In the genomic region with DNA sequence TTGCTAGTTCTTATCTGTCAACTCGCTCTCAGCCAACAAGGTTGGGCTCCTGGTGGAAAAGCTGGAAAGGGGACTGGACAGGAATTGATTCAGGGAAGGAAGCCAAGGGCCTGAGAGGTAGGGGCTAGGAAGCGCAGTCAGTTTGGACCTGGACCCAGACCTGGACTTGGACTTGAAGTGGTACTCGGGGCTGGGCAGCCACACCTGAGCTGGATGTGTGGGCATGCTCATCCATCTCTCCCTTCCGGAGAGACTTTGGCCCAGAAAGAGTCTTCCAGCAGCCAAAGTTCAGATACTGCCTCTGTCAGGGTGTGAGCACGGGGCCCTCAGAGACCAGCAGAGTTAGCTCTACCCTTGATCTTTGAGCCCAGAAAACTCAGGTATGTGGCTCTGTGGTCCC, we compare ENCODE assay signal across 10 mouse cellular contexts. TPM values are rescaled to one million over a fixed set of nuclear protein-coding genes. Genes with fewer than 3 reads are reported as not detected.
DNase-seq lines count a peak whose midpoint lies in the region; ATAC-seq and TF ChIP-seq lines count a peak whose summit lies in the region.
"Had no signal": no experiment of that assay in that cellular context is flagged by ENCODE, and none has a peak within 500 bp of the region (broad histone marks: within the 10 kb centered on the region; RNA-seq: fewer than 3 reads in every experiment).

No protein-coding gene starts in this region.

- no peaks in the 10 kb centered on the region for H3K9me3 ChIP-seq in heart, embryonic 13.5 days
- no peaks in the 10 kb centered on the region for H3K9me3 ChIP-seq in heart, embryonic 11.5 days (replicated peaks; ENCODE audit: control insufficient read depth, low read length)
- no peaks in the 10 kb centered on the region for H3K9me3 ChIP-seq in forebrain, embryonic 15.5 days
- H3K9me3 ChIP-seq in kidney, embryonic 16.5 days (ENCODE audit: low read length), result no peaks in the 10 kb centered on the region

- WGBS in heart, embryonic 13.5 days, result 44% methylated on average over 5 of the region's 5 CpGs
- WGBS in heart, embryonic 11.5 days (ENCODE audit: insufficient replicate concordance), result 42% methylated on average over 5 of the region's 5 CpGs
- WGBS in forebrain, embryonic 15.5 days, result 61% methylated on average over 5 of the region's 5 CpGs
- WGBS in kidney, embryonic 16.5 days, result 62% methylated on average over 5 of the region's 5 CpGs

- H3ac ChIP-seq in myocyte (ENCODE audit: control insufficient read depth, insufficient read length), result no peak overlapping the region

- no peak overlapping the region for H3K9ac ChIP-seq in heart, embryonic 13.5 days
- H3K9ac ChIP-seq in heart, embryonic 11.5 days (ENCODE audit: low read depth, low read length), result no peak overlapping the region
- no peak overlapping the region for H3K9ac ChIP-seq in forebrain, embryonic 15.5 days (replicated peaks)
- peak overlapping the region; percentile 82 for H3K9ac ChIP-seq in kidney, embryonic 16.5 days (replicated peaks; ENCODE audit: low read length)

- peaks cover 29% of the 10 kb centered on the region for H3K36me3 ChIP-seq in heart, embryonic 13.5 days
- H3K36me3 ChIP-seq in heart, embryonic 11.5 days (ENCODE audit: control insufficient read depth, insufficient read depth, low read length), result peaks cover 4% of the 10 kb centered on the region; the same call in 1 of the 2 replicates
- peaks cover 24% of the 10 kb centered on the region for H3K36me3 ChIP-seq in forebrain, embryonic 15.5 days
- peaks cover 13% of the 10 kb centered on the region; the same call in 1 of the 2 replicates for H3K36me3 ChIP-seq in kidney, embryonic 16.5 days (ENCODE audit: insufficient read depth, low read length)
- no peaks in the 10 kb centered on the region for H3K36me3 ChIP-seq in myocyte (ENCODE audit: control insufficient read depth, insufficient read depth)

- peak overlapping the region; percentile 83 for H3K4me2 ChIP-seq in heart, embryonic 13.5 days
- H3K4me2 ChIP-seq in heart, embryonic 11.5 days, result no peak overlapping the region
- H3K4me2 ChIP-seq in forebrain, embryonic 15.5 days (replicated peaks), result peak overlapping the region; percentile 61; the same call in 1 of the 2 replicates
- peak overlapping the region; percentile 93; the same call in 1 of the 2 replicates for H3K4me2 ChIP-seq in kidney, embryonic 16.5 days (replicated peaks; ENCODE audit: low read depth, low read length)
- peak overlapping the region; percentile 80 for H3K4me2 ChIP-seq in myocyte (ENCODE audit: low read depth)

- H3K4me1 ChIP-seq in heart, embryonic 13.5 days, result peaks cover 36% of the 10 kb centered on the region
- H3K4me1 ChIP-seq in heart, embryonic 11.5 days (ENCODE audit: control insufficient read depth, insufficient read depth, low read length), result peaks cover 9% of the 10 kb centered on the region
- H3K4me1 ChIP-seq in forebrain, embryonic 15.5 days, result peaks cover 15% of the 10 kb centered on the region
- H3K4me1 ChIP-seq in kidney, embryonic 16.5 days (ENCODE audit: insufficient read depth, low read length), result peaks cover 13% of the 10 kb centered on the region

- H3K27me3 ChIP-seq in heart, embryonic 13.5 days (replicated peaks), result peaks cover 9% of the 10 kb centered on the region; the same call in 1 of the 2 replicates
- H3K27me3 ChIP-seq in heart, embryonic 11.5 days (ENCODE audit: control insufficient read depth, insufficient read depth, low read length), result no peaks in the 10 kb centered on the region
- no peaks in the 10 kb centered on the region for H3K27me3 ChIP-seq in forebrain, embryonic 15.5 days
- H3K27me3 ChIP-seq in kidney, embryonic 16.5 days (ENCODE audit: insufficient read depth, low read length), result no peaks in the 10 kb centered on the region
- H3K27me3 ChIP-seq in myocyte (ENCODE audit: control insufficient read depth, insufficient read depth, insufficient read length), result no peaks in the 10 kb centered on the region
- H3K27me3 ChIP-seq: CH12.LX had no signal

- H3K4me3 ChIP-seq in heart, embryonic 13.5 days, result peak overlapping the region; percentile 69; the same call in 1 of the 2 replicates
- H3K4me3 ChIP-seq in heart, embryonic 11.5 days (ENCODE audit: low read depth, low read length), result no peak overlapping the region
- no peak overlapping the region for H3K4me3 ChIP-seq in forebrain, embryonic 15.5 days
- peak overlapping the region; percentile 90; the same call in 1 of the 2 replicates for H3K4me3 ChIP-seq in kidney, embryonic 16.5 days (ENCODE audit: low read length)
- H3K4me3 ChIP-seq in myocyte, result peak overlapping the region; percentile 57

- no peak for DNase-seq in gastrocnemius, adult 18-20 months (ENCODE audit: low spot score)
- no peak for DNase-seq in right cerebral cortex, adult 2 months (ENCODE audit: low spot score in 2 of 2)
- no peak for DNase-seq in cerebellum, postnatal 25 days

- H3K27ac ChIP-seq in heart, embryonic 13.5 days (replicated peaks), result no peak overlapping the region
- H3K27ac ChIP-seq in heart, embryonic 11.5 days (ENCODE audit: low read depth, low read length), result no peak overlapping the region
- no peak overlapping the region for H3K27ac ChIP-seq in forebrain, embryonic 15.5 days (replicated peaks)
- H3K27ac ChIP-seq in kidney, embryonic 16.5 days (ENCODE audit: low read length), result no peak overlapping the region

- TF ChIP-seq POLR2A in myocyte (IDR thresholded peaks at IDR 0.05; ENCODE audit: insufficient read length, low read depth), result no peak

- no peaks in the 10 kb centered on the region for H3K79me2 ChIP-seq in myocyte (ENCODE audit: control insufficient read depth, insufficient read depth)

- ATAC-seq in heart, embryonic 13.5 days (ENCODE audit: extremely low read depth, insufficient number of reproducible peaks, low FRiP score, low TSS enrichment), result no peak
- no peak for ATAC-seq in heart, embryonic 11.5 days (replicated peaks; ENCODE audit: insufficient number of reproducible peaks, low FRiP score, low TSS enrichment)
- no peak for ATAC-seq in forebrain, embryonic 15.5 days (replicated peaks)
- ATAC-seq in kidney, embryonic 16.5 days (ENCODE audit: low FRiP score, low TSS enrichment), result no peak

TF ChIP-seq in myocyte, 11 proteins besides CTCF, POLR2A, EP300 and RAD21:
- TF ChIP-seq MYOD1 (IDR thresholded peaks at IDR 0.05; ENCODE audit: control insufficient read depth in 1 of 3, insufficient read length in 2 of 3, low read depth in 2 of 3) (no peak), SRF (IDR thresholded peaks at IDR 0.05; ENCODE audit: control insufficient read depth, insufficient read length, low read depth) (no peak), USF1 (IDR thresholded peaks at IDR 0.05; ENCODE audit: low read depth) (no peak), MYOG (IDR thresholded peaks at IDR 0.05; ENCODE audit: control insufficient read depth in 1 of 3, insufficient read depth in 1 of 3, insufficient read length in 2 of 3, low read depth in 2 of 3) (no peak), MAX (IDR thresholded peaks at IDR 0.05; ENCODE audit: low read depth) (no peak), TCF3 (IDR thresholded peaks at IDR 0.05; ENCODE audit: insufficient read length, low read depth) (no peak), CEBPB (IDR thresholded peaks at IDR 0.05; ENCODE audit: insufficient read depth, poor library complexity, severe bottlenecking) (no peak)

RNA-seq across cellular contexts. Expression of gene Slc26a6, which starts 2.3 kb away (rescaled TPM):
- polyA plus RNA-seq in heart, embryonic 13.5 days (2015; fragmentation: Nextera tagmentation; extraction: Ambion mirVana), result 5.1 and 5.7 TPM in 2 replicates
- polyA plus RNA-seq in heart, embryonic 11.5 days (2014; fragmentation: Nextera tagmentation; extraction: Ambion mirVana), result 6.3 and 7.0 TPM in 2 replicates
- polyA plus RNA-seq in forebrain, embryonic 15.5 days (2015; fragmentation: Nextera tagmentation; extraction: Ambion mirVana), result 9.0 and 9.8 TPM in 2 replicates
- polyA plus RNA-seq in kidney, embryonic 16.5 days (2015; fragmentation: Nextera tagmentation; extraction: Ambion mirVana), result 14.4 and 15.3 TPM in 2 replicates
- polyA plus RNA-seq in myocyte (2012; fragmentation: generic; extraction: Trizol), result 18.8 TPM
- 10 to 100 TPM; 14.0 to 14.6 TPM for total RNA-seq in gastrocnemius, adult 18-20 months (2021)

RNA-seq across cellular contexts. Expression of gene Celsr3, which starts 29.2 kb away (rescaled TPM):
- polyA plus RNA-seq in heart, embryonic 13.5 days (2015; fragmentation: Nextera tagmentation; extraction: Ambion mirVana), result 0.09 and 0.10 TPM in 2 replicates
- polyA plus RNA-seq in heart, embryonic 11.5 days (2014; fragmentation: Nextera tagmentation; extraction: Ambion mirVana), result 0.04 and 0.10 TPM in 2 replicates
- polyA plus RNA-seq in forebrain, embryonic 15.5 days (2015; fragmentation: Nextera tagmentation; extraction: Ambion mirVana), result 16.7 and 20.0 TPM in 2 replicates
- polyA plus RNA-seq in kidney, embryonic 16.5 days (2015; fragmentation: Nextera tagmentation; extraction: Ambion mirVana), result 0.12 and 0.26 TPM in 2 replicates
- polyA plus RNA-seq in myocyte (2012; fragmentation: generic; extraction: Trizol), result 0.65 TPM
- total RNA-seq in gastrocnemius, adult 18-20 months (2021), result under 1 TPM in 1 of 2 experiments, not detected in 1; 0.02 TPM

RNA-seq across cellular contexts. Expression of gene Nckipsd, which starts 47.2 kb away (rescaled TPM):
- polyA plus RNA-seq in heart, embryonic 13.5 days (2015; fragmentation: Nextera tagmentation; extraction: Ambion mirVana), result 9.7 and 10.6 TPM in 2 replicates
- 7.3 and 9.5 TPM in 2 replicates for polyA plus RNA-seq in heart, embryonic 11.5 days (2014; fragmentation: Nextera tagmentation; extraction: Ambion mirVana)
- 21.1 and 21.2 TPM in 2 replicates for polyA plus RNA-seq in forebrain, embryonic 15.5 days (2015; fragmentation: Nextera tagmentation; extraction: Ambion mirVana)
- polyA plus RNA-seq in kidney, embryonic 16.5 days (2015; fragmentation: Nextera tagmentation; extraction: Ambion mirVana), result 17.7 and 23.6 TPM in 2 replicates
- 5.9 TPM for polyA plus RNA-seq in myocyte (2012; fragmentation: generic; extraction: Trizol)
- total RNA-seq in gastrocnemius, adult 18-20 months (2021), result 1 to 10 TPM; 4.4 TPM

RNA-seq across cellular contexts. Expression of gene Tmem89, which starts 59.1 kb away (rescaled TPM):
- polyA plus RNA-seq in heart, embryonic 13.5 days (2015; fragmentation: Nextera tagmentation; extraction: Ambion mirVana), result not detected in 2 replicates
- polyA plus RNA-seq in heart, embryonic 11.5 days (2014; fragmentation: Nextera tagmentation; extraction: Ambion mirVana), result not detected in 2 replicates
- polyA plus RNA-seq in forebrain, embryonic 15.5 days (2015; fragmentation: Nextera tagmentation; extraction: Ambion mirVana), result not detected in 2 replicates
- polyA plus RNA-seq in kidney, embryonic 16.5 days (2015; fragmentation: Nextera tagmentation; extraction: Ambion mirVana), result not detected in 2 replicates
- polyA plus RNA-seq in myocyte (2012; fragmentation: generic; extraction: Trizol), result not detected
- not detected for total RNA-seq in gastrocnemius, adult 18-20 months (2021)
- total RNA-seq: CH12.LX had no signal
- polyA plus RNA-seq: stomach, embryonic 14.5 days had no signal

Comparison
In these comparisons a context has a peak if more than half of its experiments do, and no peak if none do; other contexts are left out.
1. H3K4me3 ChIP-seq: peak in heart, embryonic 13.5 days (single experiment), kidney, embryonic 16.5 days (single experiment) and myocyte (single experiment); none in heart, embryonic 11.5 days (single experiment) and forebrain, embryonic 15.5 days (single experiment).
2. RNA of gene Celsr3, which starts 29.2 kb away (polyA plus RNA-seq): 16.7 to 20.0 TPM in forebrain, embryonic 15.5 days; 0.65 TPM in myocyte (single experiment), 0.12 to 0.26 TPM in kidney, embryonic 16.5 days, 0.09 to 0.10 TPM in heart, embryonic 13.5 days and 0.04 to 0.10 TPM in heart, embryonic 11.5 days; every median in the first group is over 10 times any median in the second.